Mouse (Mus musculus) macrophage (primary cell): ENCODE measurements around the gene Samd4b. TPM values are rescaled to one million over a fixed set of nuclear protein-coding genes. Genes with fewer than 3 reads are reported as not detected.

Experiments
- polyA plus RNA-seq: library from polyadenylated mRNA; stranded (reverse); fragments of 250-400 nt; gene quantifications from 3 replicates; pipeline ENCODE4 v1.2.4, GENCODE M21; 2018; ENCODE audit warnings: inconsistent platforms

Samd4b gene
- polyA plus RNA-seq, 1 experiment from 2014 or later, result 25.5 TPM

Other genes starting within 250 kb of the Samd4b start
- gene Rps16, start 247.5 kb downstream of the Samd4b start, polyA plus RNA-seq, result 335 to 822 TPM (median 800 TPM) in 3 replicates
- 3.6 to 7.0 TPM (median 5.4 TPM) in 3 replicates for gene Plekhg2, start 225.5 kb downstream of the Samd4b start, polyA plus RNA-seq
- gene Zfp36, start 217.9 kb downstream of the Samd4b start, polyA plus RNA-seq, result 67.8 to 98.8 TPM (median 74.9 TPM) in 3 replicates
- 13.6 to 20.0 TPM (median 16.3 TPM) in 3 replicates for gene Med29, start 205.4 kb downstream of the Samd4b start, polyA plus RNA-seq
- 72.5 to 257 TPM (median 75.2 TPM) in 3 replicates for gene Paf1, start 205.2 kb downstream of the Samd4b start, polyA plus RNA-seq
- 66.4 to 177 TPM (median 158 TPM) in 3 replicates for gene Gmfg, start 160.7 kb downstream of the Samd4b start, polyA plus RNA-seq
- gene Lrfn1, start 146.2 kb downstream of the Samd4b start, polyA plus RNA-seq, result 0.24 to 1.4 TPM (median 0.89 TPM) in 3 replicates
- gene Ifnl2, start 87.7 kb downstream of the Samd4b start, polyA plus RNA-seq, result not detected in 3 replicates
- gene Ifnl3, start 75.3 kb downstream of the Samd4b start, polyA plus RNA-seq, result not detected in 3 replicates
- gene Sycn, start 57.3 kb downstream of the Samd4b start, polyA plus RNA-seq, result not detected in 3 replicates
- gene Nccrp1, start 50.9 kb downstream of the Samd4b start, polyA plus RNA-seq, result not detected in 3 replicates
- gene Pak4, start within 50 bp of the Samd4b start, polyA plus RNA-seq, result 7.4 to 9.1 TPM (median 7.5 TPM) in 3 replicates
- not detected in 3 replicates for gene Acp7, start 33.2 kb upstream of the Samd4b start, polyA plus RNA-seq
- not detected in 3 replicates for gene Fbxo27, start 94.7 kb upstream of the Samd4b start, polyA plus RNA-seq
- gene Fbxo17, start 118.7 kb upstream of the Samd4b start, polyA plus RNA-seq, result 0.09 TPM in 1 of 3 replicates, not detected in the others
- 30.6 to 48.9 TPM (median 42.1 TPM) in 3 replicates for gene Mrps12, start 143.7 kb upstream of the Samd4b start, polyA plus RNA-seq
- 4.6 to 7.1 TPM (median 5.6 TPM) in 3 replicates for gene Sars2, start 143.8 kb upstream of the Samd4b start, polyA plus RNA-seq
- gene Ccer2, start 158.0 kb upstream of the Samd4b start, polyA plus RNA-seq, result not detected in 3 replicates
- 103 to 230 TPM (median 168 TPM) in 3 replicates for gene Sirt2, start 168.6 kb upstream of the Samd4b start, polyA plus RNA-seq
- 29.5 to 40.8 TPM (median 37.9 TPM) in 3 replicates for gene Nfkbib, start 169.4 kb upstream of the Samd4b start, polyA plus RNA-seq
- gene Rinl, start 190.8 kb upstream of the Samd4b start, polyA plus RNA-seq, result 21.6 to 44.7 TPM (median 44.4 TPM) in 3 replicates
- gene Hnrnpl, start 210.4 kb upstream of the Samd4b start, polyA plus RNA-seq, result 170 to 242 TPM (median 175 TPM) in 3 replicates
- 92.1 to 101 TPM (median 96.5 TPM) in 3 replicates for gene Ech1, start 227.1 kb upstream of the Samd4b start, polyA plus RNA-seq
- gene Lgals4, start 235.7 kb upstream of the Samd4b start, polyA plus RNA-seq, result 0.96 to 1.1 TPM (median 1.1 TPM) in 3 replicates